Mouse (Mus musculus) Patski (cell line): ENCODE measurements around the gene Vmn2r36. TPM values are rescaled to one million over a fixed set of nuclear protein-coding genes. Genes with fewer than 3 reads are reported as not detected.
"Not testable (repeated sequence)": the region's sequence is repeated elsewhere in the genome, so short reads cannot be mapped to it uniquely, and the experiment has no call there.

Experiments used
- ATAC-seq: fragments of 100-300 bp; one replicate; pipeline ENCODE4 v1.8.0; 2021
- CTCF ChIA-PET: fragments of 350-600 bp; sonication (Branson Sonifier 250); formaldehyde crosslinking; loops from one replicate; lab custom pipeline; 2022; ENCODE audit warnings: inconsistent platforms; lab: Charles Lee
- POLR2A ChIA-PET: fragments of 350-600 bp; sonication (Branson Sonifier 250); formaldehyde crosslinking; loops from one replicate; lab custom pipeline; 2022; ENCODE audit warnings: antibody characterized with exemption, inconsistent platforms; lab: Charles Lee
- DNase-seq: peaks from one replicate; pipeline ENCODE4 v3.0.0-alpha.2; 2011; ENCODE audit warnings: low read depth, low spot score
- H3K27me3 ChIP-seq: fragments of 371-371 bp; one replicate; pipeline ENCODE4 v1.5.1; 2021
- in situ Hi-C: fragments of 300-500 bp; cut with MboI; formaldehyde crosslinking; loops from 3 replicates; pipeline ENCODE4 v1.11.1; 2018; ENCODE audit warnings: low pct_unique_long_range_greater_than_20kb, mixed read lengths
- polyA plus RNA-seq: library from polyadenylated mRNA; unstranded; gene quantifications from one replicate; pipeline ENCODE4 v1.2.3, GENCODE M21; 2021

The Vmn2r36 gene
- not detected for polyA plus RNA-seq

- DNase-seq, ATAC-seq, POLR2A ChIA-PET, in situ Hi-C loops, H3K27me3 ChIP-seq, CTCF ChIA-PET: not testable (repeated sequence)
These were observed at the start of gene Vmn2r36 for GRCm38 (mm10) chr7:7902395-7902794. Vmn2r36 (minus strand) TSS chr7:7902495.

Other genes starting within 250 kb of the Vmn2r36 start
- gene Vmn2r34, start 213.0 kb downstream of the Vmn2r36 start, polyA plus RNA-seq, result not detected
- not detected for gene Vmn2r35, start 82.6 kb downstream of the Vmn2r36 start, polyA plus RNA-seq